In genomic region chr15:98582410-98582809, GRCm38 (mm10) we compare ENCODE assay signal across 14 mouse cellular contexts. TPM values are rescaled to one million over a fixed set of nuclear protein-coding genes. Genes with fewer than 3 reads are reported as not detected.
DNase-seq lines count a peak whose midpoint lies in the region; ATAC-seq and TF ChIP-seq lines count a peak whose summit lies in the region.
"Had no signal": no experiment of that assay in that cellular context is flagged by ENCODE, and none has a peak within 500 bp of the region (broad histone marks: within the 10 kb centered on the region; RNA-seq: fewer than 3 reads in every experiment).

No protein-coding gene starts in this region.

- H3K4me3 ChIP-seq in stomach, postnatal 0 days (ENCODE audit: low read depth, low read length), result no peak overlapping the region
- H3K4me3 ChIP-seq in intestine, embryonic 15.5 days (replicated peaks), result no peak overlapping the region
- H3K4me3 ChIP-seq: hindbrain, embryonic 15.5 days; limb, embryonic 12.5 days; stomach, embryonic 15.5 days had no signal

- peak; percentile 59; the same call in 1 of the 2 replicates for ATAC-seq in frontal cortex, adult (ENCODE audit: low TSS enrichment)
- ATAC-seq in stomach, postnatal 0 days (ENCODE audit: low FRiP score, low TSS enrichment), result peak; percentile 53
- ATAC-seq in intestine, embryonic 15.5 days, result no peak
- ATAC-seq: lung, postnatal 0 days had no signal

- H3K36me3 ChIP-seq in stomach, postnatal 0 days (ENCODE audit: control insufficient read depth, insufficient read depth, low read length), result no peaks in the 10 kb centered on the region
- no peaks in the 10 kb centered on the region for H3K36me3 ChIP-seq in intestine, embryonic 15.5 days
- H3K36me3 ChIP-seq: hindbrain, embryonic 15.5 days; limb, embryonic 12.5 days; stomach, embryonic 15.5 days had no signal

- TF ChIP-seq CTCF in stomach, postnatal 0 days (IDR thresholded peaks at IDR 0.05; ENCODE audit: low read depth), result no peak

- H3K27ac ChIP-seq in stomach, postnatal 0 days (replicated peaks), result 0 out of 2 replicates have a peak overlapping the region, but pooled peaks have one; percentile 4
- no peak overlapping the region for H3K27ac ChIP-seq in intestine, embryonic 15.5 days
- H3K27ac ChIP-seq: hindbrain, embryonic 15.5 days; limb, embryonic 12.5 days; stomach, embryonic 15.5 days had no signal

- H3K27me3 ChIP-seq in stomach, postnatal 0 days (ENCODE audit: control insufficient read depth, insufficient read depth, low read length), result no peaks in the 10 kb centered on the region
- H3K27me3 ChIP-seq in intestine, embryonic 15.5 days (replicated peaks), result no peaks in the 10 kb centered on the region
- H3K27me3 ChIP-seq: hindbrain, embryonic 15.5 days; limb, embryonic 12.5 days; stomach, embryonic 15.5 days had no signal

- no peak overlapping the region for H3K4me2 ChIP-seq in stomach, postnatal 0 days (replicated peaks; ENCODE audit: low read depth)
- no peak overlapping the region for H3K4me2 ChIP-seq in intestine, embryonic 15.5 days (replicated peaks)
- H3K4me2 ChIP-seq: hindbrain, embryonic 15.5 days; limb, embryonic 12.5 days; stomach, embryonic 15.5 days had no signal

- no peaks in the 10 kb centered on the region for H3K4me1 ChIP-seq in stomach, postnatal 0 days (replicated peaks; ENCODE audit: control insufficient read depth, insufficient read depth)
- H3K4me1 ChIP-seq in intestine, embryonic 15.5 days (replicated peaks), result no peaks in the 10 kb centered on the region
- H3K4me1 ChIP-seq: hindbrain, embryonic 15.5 days; stomach, embryonic 15.5 days had no signal

- no peaks in the 10 kb centered on the region for H3K9me3 ChIP-seq in stomach, postnatal 0 days (ENCODE audit: control insufficient read depth, low read length)
- H3K9me3 ChIP-seq in intestine, embryonic 15.5 days, result no peaks in the 10 kb centered on the region
- H3K9me3 ChIP-seq: hindbrain, embryonic 15.5 days; limb, embryonic 12.5 days; stomach, embryonic 15.5 days had no signal

- no peak overlapping the region for H3K9ac ChIP-seq in stomach, postnatal 0 days (ENCODE audit: low read length)
- H3K9ac ChIP-seq in intestine, embryonic 15.5 days, result no peak overlapping the region
- H3K9ac ChIP-seq: hindbrain, embryonic 15.5 days; limb, embryonic 12.5 days; stomach, embryonic 15.5 days had no signal

- no peak for TF ChIP-seq EP300 in stomach, postnatal 0 days (optimal IDR thresholded peaks at IDR 0.05)

- 50% methylated on average over 8 of the region's 8 CpGs for WGBS in stomach, postnatal 0 days
- WGBS in intestine, embryonic 15.5 days, result 71% methylated on average over 8 of the region's 8 CpGs

- DNase-seq in frontal cortex, postnatal 25 days (ENCODE audit: low spot score in 2 of 2), result no peak
- peak; percentile 47 for DNase-seq in right cerebral cortex, postnatal 14 days
- DNase-seq in right cerebral cortex, adult 18-20 months, result no peak
- peak; percentile 74 for DNase-seq in kidney, postnatal 10 days
- DNase-seq in stomach, postnatal 0 days (ENCODE audit: low spot score), result peak; percentile 83
- DNase-seq in spleen, adult 18-20 months, result no peak
- DNase-seq: gastrocnemius, postnatal 36 days; right cerebral cortex, postnatal 25 days had no signal

RNA-seq across cellular contexts. Expression of gene 4930415O20Rik, which starts 11.6 kb away (rescaled TPM):
- polyA plus RNA-seq in stomach, postnatal 0 days (2015; fragmentation: Nextera tagmentation; extraction: Ambion mirVana), result 0.19 and 0.36 TPM in 2 replicates
- 0.77 TPM in 1 of 2 replicates, not detected in the other for polyA plus RNA-seq in intestine, embryonic 15.5 days (2015; fragmentation: Nextera tagmentation; extraction: Ambion mirVana)
- polyA plus RNA-seq: hindbrain, embryonic 15.5 days; stomach, embryonic 15.5 days had no signal

RNA-seq across cellular contexts. Expression of gene Ccnt1, which starts 11.7 kb away (rescaled TPM):
- polyA plus RNA-seq in stomach, postnatal 0 days (2015; fragmentation: Nextera tagmentation; extraction: Ambion mirVana), result 20.8 and 23.9 TPM in 2 replicates
- polyA plus RNA-seq in intestine, embryonic 15.5 days (2015; fragmentation: Nextera tagmentation; extraction: Ambion mirVana), result 42.4 and 44.9 TPM in 2 replicates

RNA-seq across cellular contexts. Expression of gene Adcy6, which starts 27.5 kb away (rescaled TPM):
- 9.0 and 9.5 TPM in 2 replicates for polyA plus RNA-seq in stomach, postnatal 0 days (2015; fragmentation: Nextera tagmentation; extraction: Ambion mirVana)
- polyA plus RNA-seq in intestine, embryonic 15.5 days (2015; fragmentation: Nextera tagmentation; extraction: Ambion mirVana), result 21.4 and 23.0 TPM in 2 replicates

RNA-seq across cellular contexts. Expression of gene Cacnb3, which starts 48.2 kb away (rescaled TPM):
- 15.1 and 17.6 TPM in 2 replicates for polyA plus RNA-seq in stomach, postnatal 0 days (2015; fragmentation: Nextera tagmentation; extraction: Ambion mirVana)
- polyA plus RNA-seq in intestine, embryonic 15.5 days (2015; fragmentation: Nextera tagmentation; extraction: Ambion mirVana), result 24.9 and 26.7 TPM in 2 replicates

RNA-seq across cellular contexts. Expression of gene Kansl2, which starts 48.3 kb away (rescaled TPM):
- polyA plus RNA-seq in stomach, postnatal 0 days (2015; fragmentation: Nextera tagmentation; extraction: Ambion mirVana), result 44.3 and 44.9 TPM in 2 replicates
- polyA plus RNA-seq in intestine, embryonic 15.5 days (2015; fragmentation: Nextera tagmentation; extraction: Ambion mirVana), result 81.4 and 86.7 TPM in 2 replicates

Comparison
In these comparisons a context has a peak if more than half of its experiments do, and no peak if none do; other contexts are left out.
1. DNase-seq: peak in right cerebral cortex, postnatal 14 days (single experiment), kidney, postnatal 10 days (single experiment) and stomach, postnatal 0 days (single experiment); none in frontal cortex, postnatal 25 days (0 of 2), right cerebral cortex, adult 18-20 months (single experiment) and spleen, adult 18-20 months (0 of 2).